Mouse (Mus musculus) heart, embryonic 13.5 days (tissue): ENCODE measurements around the gene Lmntd1. TPM values are rescaled to one million over a fixed set of nuclear protein-coding genes. Genes with fewer than 3 reads are reported as not detected.

Source experiments
- ATAC-seq: fragments of 200-750 bp; cut with Nextera tagmentation; 2 replicates; pipeline ENCODE4 v1.8.0; 2017; ENCODE audit warnings: moderate TSS enrichment; ENCODE audit not compliant: insufficient number of reproducible peaks, low FRiP score, low TSS enrichment; ENCODE audit errors: extremely low read depth
- H3K27ac ChIP-seq: fragments of 300-500 bp; sonication (generic); replicated peaks from 2 replicates; pipeline ENCODE4 v1.5.1; 2015; ENCODE audit warnings: moderate library complexity, mild to moderate bottlenecking, inconsistent platforms
- H3K27me3 ChIP-seq: fragments of 300-500 bp; sonication (generic); replicated peaks from 2 replicates; pipeline ENCODE4 v1.6.1; 2015; ENCODE audit warnings: mild to moderate bottlenecking, inconsistent platforms
- H3K36me3 ChIP-seq: fragments of 300-500 bp; sonication (generic); 2 replicates; pipeline ENCODE4 v1.6.1; 2015; ENCODE audit warnings: mild to moderate bottlenecking, inconsistent platforms
- H3K4me1 ChIP-seq: fragments of 300-500 bp; sonication (generic); 2 replicates; pipeline ENCODE4 v1.6.1; 2015; ENCODE audit warnings: inconsistent platforms
- H3K4me2 ChIP-seq: fragments of 300-500 bp; sonication (generic); 2 replicates; pipeline ENCODE4 v1.6.1; 2015; ENCODE audit warnings: inconsistent platforms, mild to moderate bottlenecking, moderate library complexity
- H3K4me3 ChIP-seq: fragments of 300-500 bp; sonication (generic); 2 replicates; pipeline ENCODE4 v1.5.1; 2015; ENCODE audit warnings: moderate library complexity, mild to moderate bottlenecking, inconsistent platforms
- H3K9ac ChIP-seq: fragments of 300-500 bp; sonication (generic); 2 replicates; pipeline ENCODE4 v1.6.1; 2015; ENCODE audit warnings: inconsistent platforms, mild to moderate bottlenecking, moderate library complexity
- H3K9me3 ChIP-seq: fragments of 300-500 bp; sonication (generic); 2 replicates; pipeline ENCODE4 v1.6.1; 2016; ENCODE audit warnings: inconsistent platforms
- WGBS: fragments of 180-500 bp; shearing (Covaris S2); methylation state at CpG from one replicate; pipeline ENCODE4 v1.1.7; 2015; ENCODE audit warnings: mixed read lengths; 5-methylcytosine and 5-hydroxymethylcytosine counted together
- polyA plus RNA-seq: library from polyadenylated mRNA; unstranded; fragments of >200 nt; fragmentation: Nextera tagmentation; extraction: Ambion mirVana; gene quantifications from 2 replicates; pipeline ENCODE4 v1.2.1, GENCODE M21; 2015

Lmntd1 gene
- polyA plus RNA-seq, 1 experiment from 2014 or later = 10.1 TPM

GRCm38 (mm10) chr6:145426501-145426900, 187.6 kb downstream of the Lmntd1 start:
- no peaks in the 10 kb centered on the region for H3K36me3 ChIP-seq
- H3K9me3 ChIP-seq = no peaks in the 10 kb centered on the region
- H3K4me3 ChIP-seq = no peak overlapping the region
- H3K27me3 ChIP-seq = no peaks in the 10 kb centered on the region; the same call in 1 of the 2 replicates
- ATAC-seq = no peak
- WGBS = 50% methylated on average over 10 of the region's 10 CpGs
- peaks cover 14% of the 10 kb centered on the region for H3K4me1 ChIP-seq
- H3K4me2 ChIP-seq = no peak overlapping the region
- H3K27ac ChIP-seq = no peak overlapping the region
- H3K9ac ChIP-seq = no peak overlapping the region

GRCm38 (mm10) chr6:145424156-145424555, 190.0 kb downstream of the Lmntd1 start:
- Histone ChIP-seq H3K4me2 (no peak overlapping the region), H3K27ac (no peak overlapping the region), H3K36me3 (no peaks in the 10 kb centered on the region), H3K4me1 (peaks cover 11% of the 10 kb centered on the region; the same call in 1 of the 2 replicates), H3K4me3 (no peak overlapping the region), H3K9ac (no peak overlapping the region), H3K9me3 (no peaks in the 10 kb centered on the region), H3K27me3 (no peaks in the 10 kb centered on the region; the same call in 1 of the 2 replicates)
- ATAC-seq = no peak
- WGBS = 87% methylated on average over 1 of the region's 1 CpGs

GRCm38 (mm10) chr6:145423484-145423883, 190.6 kb downstream of the Lmntd1 start:
- no peak for ATAC-seq
- no peak overlapping the region for H3K4me2 ChIP-seq
- no peaks in the 10 kb centered on the region for H3K36me3 ChIP-seq
- WGBS = 80% methylated on average over 12 of the region's 12 CpGs
- no peak overlapping the region for H3K9ac ChIP-seq
- no peaks in the 10 kb centered on the region for H3K9me3 ChIP-seq
- H3K27me3 ChIP-seq = no peaks in the 10 kb centered on the region; the same call in 1 of the 2 replicates
- no peak overlapping the region for H3K27ac ChIP-seq
- peaks cover 11% of the 10 kb centered on the region; the same call in 1 of the 2 replicates for H3K4me1 ChIP-seq
- no peak overlapping the region for H3K4me3 ChIP-seq

- no peak for ATAC-seq
- no peaks in the 10 kb centered on the region; the same call in 1 of the 2 replicates for H3K27me3 ChIP-seq
- H3K4me2 ChIP-seq = no peak overlapping the region
- no peaks in the 10 kb centered on the region for H3K36me3 ChIP-seq
- no peak overlapping the region for H3K4me3 ChIP-seq
- 84% methylated on average over 9 of the region's 9 CpGs for WGBS
- no peak overlapping the region for H3K27ac ChIP-seq
- peaks cover 3% of the 10 kb centered on the region; the same call in 1 of the 2 replicates for H3K4me1 ChIP-seq
- H3K9ac ChIP-seq = no peak overlapping the region
- no peaks in the 10 kb centered on the region for H3K9me3 ChIP-seq
Measured at GRCm38 (mm10) chr6:145421666-145422065, 192.5 kb downstream of the Lmntd1 start.

- WGBS = 69% methylated on average over 4 of the region's 4 CpGs
- Histone ChIP-seq H3K4me2 (no peak overlapping the region), H3K9ac (no peak overlapping the region), H3K4me3 (no peak overlapping the region), H3K27ac (no peak overlapping the region), H3K4me1 (no peaks in the 10 kb centered on the region), H3K27me3 (no peaks in the 10 kb centered on the region; the same call in 1 of the 2 replicates), H3K36me3 (no peaks in the 10 kb centered on the region), H3K9me3 (no peaks in the 10 kb centered on the region)
- no peak for ATAC-seq
Measured at GRCm38 (mm10) chr6:145420407-145420806, 193.7 kb downstream of the Lmntd1 start.

- ATAC-seq = no peak
- Histone ChIP-seq H3K9ac (no peak overlapping the region), H3K4me2 (no peak overlapping the region), H3K36me3 (no peaks in the 10 kb centered on the region), H3K4me1 (0 out of 2 replicates have a peak, but pooled peaks cover 3% of the 10 kb centered on the region), H3K27me3 (no peaks in the 10 kb centered on the region; the same call in 1 of the 2 replicates), H3K9me3 (no peaks in the 10 kb centered on the region), H3K27ac (no peak overlapping the region), H3K4me3 (no peak overlapping the region)
- WGBS = 87% methylated on average over 5 of the region's 5 CpGs
Measured at GRCm38 (mm10) chr6:145418856-145419255, 195.3 kb downstream of the Lmntd1 start.

- Histone ChIP-seq H3K27me3 (no peaks in the 10 kb centered on the region), H3K4me3 (no peak overlapping the region), H3K27ac (no peak overlapping the region), H3K36me3 (no peaks in the 10 kb centered on the region), H3K9ac (no peak overlapping the region), H3K4me1 (0 out of 2 replicates have a peak, but pooled peaks cover 3% of the 10 kb centered on the region), H3K9me3 (no peaks in the 10 kb centered on the region), H3K4me2 (no peak overlapping the region)
- 73% methylated on average over 8 of the region's 8 CpGs for WGBS
- no peak for ATAC-seq
Measured at GRCm38 (mm10) chr6:145417720-145418440, 196.2 kb downstream of the Lmntd1 start.

- no peak overlapping the region for H3K27ac ChIP-seq
- no peak overlapping the region for H3K4me3 ChIP-seq
- 63% methylated on average over 16 of the region's 16 CpGs for whole genome bisulfite sequencing
- no peak overlapping the region for H3K4me2 ChIP-seq
- H3K27me3 ChIP-seq = no peaks in the 10 kb centered on the region
- H3K9ac ChIP-seq = no peak overlapping the region
- 0 out of 2 replicates have a peak, but pooled peaks cover 3% of the 10 kb centered on the region for H3K4me1 ChIP-seq
- no peak for ATAC-seq
- no peaks in the 10 kb centered on the region for H3K9me3 ChIP-seq
- no peaks in the 10 kb centered on the region for H3K36me3 ChIP-seq
Measured at GRCm38 (mm10) chr6:145417014-145417719, 197.0 kb downstream of the Lmntd1 start.

GRCm38 (mm10) chr6:145404369-145405051, 209.6 kb downstream of the Lmntd1 start:
- H3K9me3 ChIP-seq = no peaks in the 10 kb centered on the region
- H3K27ac ChIP-seq = no peak overlapping the region
- H3K4me3 ChIP-seq = no peak overlapping the region
- no peak overlapping the region for H3K9ac ChIP-seq
- no peak for ATAC-seq
- WGBS = 81% methylated on average over 10 of the region's 10 CpGs
- peaks cover 3% of the 10 kb centered on the region; the same call in 1 of the 2 replicates for H3K27me3 ChIP-seq
- 0 out of 2 replicates have a peak, but pooled peaks cover 5% of the 10 kb centered on the region for H3K4me1 ChIP-seq
- H3K36me3 ChIP-seq = no peaks in the 10 kb centered on the region
- H3K4me2 ChIP-seq = no peak overlapping the region

- no peak overlapping the region for H3K4me2 ChIP-seq
- H3K27ac ChIP-seq = no peak overlapping the region
- no peaks in the 10 kb centered on the region for H3K9me3 ChIP-seq
- H3K4me3 ChIP-seq = no peak overlapping the region
- H3K4me1 ChIP-seq = peaks cover 9% of the 10 kb centered on the region; the same call in 1 of the 2 replicates
- no peak for ATAC-seq
- 32% methylated on average over 4 of the region's 4 CpGs for WGBS
- peaks cover 3% of the 10 kb centered on the region; the same call in 1 of the 2 replicates for H3K27me3 ChIP-seq
- H3K36me3 ChIP-seq = no peaks in the 10 kb centered on the region
- H3K9ac ChIP-seq = no peak overlapping the region
Measured at GRCm38 (mm10) chr6:145401140-145401539, 213.0 kb downstream of the Lmntd1 start.

- ATAC-seq = no peak
- Histone ChIP-seq H3K4me1 (peaks cover 18% of the 10 kb centered on the region; the same call in 1 of the 2 replicates), H3K9ac (no peak overlapping the region), H3K27me3 (peaks cover 3% of the 10 kb centered on the region; the same call in 1 of the 2 replicates), H3K36me3 (no peaks in the 10 kb centered on the region), H3K27ac (no peak overlapping the region), H3K9me3 (no peaks in the 10 kb centered on the region), H3K4me2 (no peak overlapping the region), H3K4me3 (no peak overlapping the region)
- 86% methylated on average over 4 of the region's 4 CpGs for WGBS
Measured at GRCm38 (mm10) chr6:145397881-145398280, 216.2 kb downstream of the Lmntd1 start.
